Mouse (Mus musculus) kidney, adult 2 months (tissue): ENCODE measurements around the gene Dbndd2.

Source experiments
- CTCF ChIP-seq: fragments of 200-500 bp; conservative IDR thresholded peaks from 2 replicates; pipeline ENCODE4 v1.5.1; 2011; ENCODE audit warnings: low read depth, mild to moderate bottlenecking, control low read depth, low read length, moderate library complexity, mixed read lengths; ENCODE audit not compliant: insufficient read depth, insufficient read length
- POLR2A ChIP-seq: fragments of 200-500 bp; IDR thresholded peaks from one replicate; pipeline ENCODE4 v1.6.1; 2011; ENCODE audit warnings: low read depth, low read length, control low read depth

- TF ChIP-seq CTCF (no peak), POLR2A (no peak)
These were observed 36.4 kb downstream of the Dbndd2 start for GRCm38 (mm10) chr2:164522280-164522679.
